Mouse (Mus musculus) ES-E14 (cell line): Measurements from ENCODE around the gene Prr7. TPM values are rescaled to one million over a fixed set of nuclear protein-coding genes. Genes with fewer than 3 reads are reported as not detected.
A peak's percentile ranks its signal among the peaks of the same experiment; 100 is the strongest.

Experiments used
- DNase-seq: peaks from one replicate; pipeline ENCODE4 v3.0.0-alpha.2; 2013; ENCODE audit warnings: low read depth, low spot score
- H3K27ac ChIP-seq: 2 replicates; pipeline ENCODE4 v1.5.1; 2012; ENCODE audit warnings: low read depth, mild to moderate bottlenecking, low read length, moderate library complexity, mixed read lengths; ENCODE audit not compliant: poor library complexity, insufficient read depth, severe bottlenecking
- H3K36me3 ChIP-seq: 2 replicates; pipeline ENCODE4 v1.6.1; 2012; ENCODE audit warnings: mild to moderate bottlenecking, low read length, moderate library complexity, mixed read lengths; ENCODE audit not compliant: control insufficient read depth, poor library complexity, insufficient read depth, severe bottlenecking
- H3K4me1 ChIP-seq, 2 experiments: fragments of 150-350 bp in 1 of 2; sonication (generic) in 1 of 2; 2 replicates each; pipeline ENCODE4 v1.6.1; 2012; ENCODE audit warnings: low read length in 2 of 2, mild to moderate bottlenecking in 1 of 2, mixed read lengths in 1 of 2; ENCODE audit not compliant: control insufficient read depth in 2 of 2, insufficient read depth in 2 of 2, poor library complexity in 1 of 2
- H3K4me3 ChIP-seq, 2 experiments: fragments of 150-350 bp in 1 of 2; sonication (generic) in 1 of 2; 2 replicates each; pipeline ENCODE4 v1.5.1; 2012; ENCODE audit warnings: low read length in 2 of 2, low read depth in 1 of 2, mild to moderate bottlenecking in 1 of 2, mixed read lengths in 1 of 2; ENCODE audit not compliant: insufficient read depth in 1 of 2, poor library complexity in 1 of 2, severe bottlenecking in 1 of 2
- H3K9ac ChIP-seq: 2 replicates; pipeline ENCODE4 v1.6.1; 2012; ENCODE audit warnings: low read depth, mild to moderate bottlenecking, low read length, mixed read lengths; ENCODE audit not compliant: poor library complexity, insufficient read depth, severe bottlenecking
- H3K9me3 ChIP-seq: fragments of 150-350 bp; sonication (generic); 2 replicates; pipeline ENCODE4 v1.6.1; 2012; ENCODE audit warnings: low read depth, mild to moderate bottlenecking, low read length; ENCODE audit not compliant: control insufficient read depth, insufficient read depth
- CHD2 ChIP-seq: IDR thresholded peaks from 2 replicates; pipeline ENCODE4 v1.6.1; 2014; ENCODE audit warnings: mild to moderate bottlenecking, low read depth, low read length, inconsistent platforms
- HCFC1 ChIP-seq: IDR thresholded peaks from 2 replicates; pipeline ENCODE4 v1.6.1; 2012; ENCODE audit warnings: low read length, inconsistent platforms, borderline replicate concordance; ENCODE audit not compliant: insufficient read depth
- MAFK ChIP-seq: IDR thresholded peaks from 2 replicates; pipeline ENCODE4 v1.6.1; 2014; ENCODE audit warnings: mild to moderate bottlenecking, low read depth, low read length, inconsistent platforms; ENCODE audit not compliant: insufficient read depth
- ZC3H11A ChIP-seq: IDR thresholded peaks from 2 replicates; pipeline ENCODE4 v1.6.1; 2012; ENCODE audit warnings: low read depth, mild to moderate bottlenecking, inconsistent platforms, low read length, borderline replicate concordance
- in situ Hi-C, 2 experiments: fragments of 600-800 bp; cut with MboI; formaldehyde crosslinking; loops; one replicate each; pipeline ENCODE4 v1.15.1; 2025; ENCODE audit warnings: low sequenced_read_pairs in 2 of 2, inconsistent platforms in 1 of 2; ENCODE audit not compliant: unreplicated experiment in 2 of 2
- total RNA-seq: library from RNA; depleted of rRNA; stranded (reverse); fragments of 300-350 nt; gene quantifications from 2 replicates; pipeline ENCODE4 v1.2.3, GENCODE M21; 2012

Gene Prr7
- total RNA-seq, 1 experiment: 2.5 TPM

DNA sequence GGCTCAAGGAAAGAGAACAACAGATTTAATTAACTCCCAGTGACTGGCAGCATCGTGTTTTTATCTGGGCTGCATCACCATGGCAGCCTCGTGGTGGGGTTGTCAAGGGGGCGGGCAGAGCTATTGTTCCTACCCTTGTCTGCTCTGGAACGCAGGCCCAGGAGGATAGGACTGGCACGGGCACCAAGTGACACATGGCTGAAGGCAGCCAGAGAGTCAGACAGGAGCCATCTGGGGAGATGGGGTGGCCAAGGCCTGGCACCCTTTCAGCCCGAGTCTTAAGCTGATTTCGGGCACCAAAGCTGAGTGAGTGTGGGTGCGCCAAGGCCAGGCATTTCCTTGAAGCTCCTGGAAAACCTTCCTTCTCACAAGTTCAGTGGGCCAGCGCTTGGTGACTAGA, 6.3 kb downstream of the Prr7 start:
- Histone ChIP-seq H3K9me3 (no peaks in the 10 kb centered on the region), H3K4me1 (peaks cover 0 to 8% of the 10 kb centered on the region in 2 experiments; a peak in 2 of 4 replicates), H3K9ac (no peak overlapping the region), H3K4me3 (no peak overlapping the region), H3K27ac (no peak overlapping the region), H3K36me3 (peaks cover 6% of the 10 kb centered on the region; the same call in 1 of the 2 replicates)
- in situ Hi-C loops: no loop called here
- no peak for DNase-seq
- TF ChIP-seq CHD2 (no peak), HCFC1 (no peak)

DNA sequence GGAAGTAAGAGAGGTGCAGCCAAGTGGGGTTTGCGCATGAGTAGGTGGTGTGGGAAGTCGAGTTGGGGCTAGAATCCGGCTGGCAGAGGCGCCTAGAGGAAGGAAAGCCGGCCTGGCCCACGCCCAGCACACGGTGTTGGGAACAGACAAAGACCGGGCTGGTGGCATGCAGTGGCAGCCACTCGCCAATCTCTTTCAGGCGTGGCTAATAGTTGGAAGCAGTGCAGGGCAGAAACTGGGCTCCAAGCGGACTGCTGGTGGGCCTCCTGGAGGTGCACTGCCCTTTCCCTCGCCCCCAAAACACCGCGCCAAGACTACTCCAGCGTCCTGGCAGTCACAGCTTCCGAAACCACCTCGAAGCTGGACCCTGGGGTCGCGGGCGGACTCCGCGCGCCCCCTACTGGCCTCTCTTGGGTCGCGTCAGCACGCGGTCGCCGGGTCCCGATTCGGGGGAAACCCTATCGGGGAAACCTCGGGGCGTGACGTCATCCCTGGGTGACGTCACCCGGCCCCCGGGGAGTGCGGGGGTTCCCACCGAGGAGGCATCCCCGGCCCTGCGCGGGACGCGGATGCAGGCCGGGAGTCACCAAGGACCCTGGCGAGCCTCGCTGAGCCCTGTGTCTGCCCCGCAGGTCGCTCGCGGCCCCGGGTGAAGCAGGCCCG, 7.2 kb downstream of the Prr7 start:
- DNase-seq: peak; percentile 68
- peak overlapping the region; percentile 78 for H3K9ac ChIP-seq
- H3K27ac ChIP-seq: no peak overlapping the region
- H3K9me3 ChIP-seq: no peaks in the 10 kb centered on the region
- H3K4me3 ChIP-seq: peak overlapping the region; percentile 67 to 73
- peaks cover 0 to 3% of the 10 kb centered on the region in 2 experiments; a peak in 2 of 4 replicates for H3K4me1 ChIP-seq
- peaks cover 6% of the 10 kb centered on the region; the same call in 1 of the 2 replicates for H3K36me3 ChIP-seq
- TF ChIP-seq MAFK (no peak), HCFC1 (peak; percentile 63; the same call in 1 of the 2 replicates), CHD2 (no peak), ZC3H11A (peak; percentile 31; the same call in 1 of the 2 replicates)
- in situ Hi-C loops: no loop called here

- Histone ChIP-seq H3K9ac (peak overlapping the region; percentile 78), H3K27ac (no peak overlapping the region), H3K9me3 (no peaks in the 10 kb centered on the region), H3K4me3 (peak overlapping the region; percentile 67 to 73), H3K36me3 (peaks cover 6% of the 10 kb centered on the region; the same call in 1 of the 2 replicates), H3K4me1 (peaks cover 0 to 3% of the 10 kb centered on the region in 2 experiments; a peak in 2 of 4 replicates)
- no peak for DNase-seq
- in situ Hi-C loops: no loop called here
- no peak for TF ChIP-seq CHD2
Observed at GRCm38 (mm10) chr13:55471819-55472131, 7.7 kb downstream of the Prr7 start.

GRCm38 (mm10) chr13:55472132-55473022, 8.3 kb downstream of the Prr7 start:
- Histone ChIP-seq H3K4me3 (peak overlapping the region; percentile 67 to 73), H3K9me3 (no peaks in the 10 kb centered on the region), H3K4me1 (peaks cover 0 to 3% of the 10 kb centered on the region in 2 experiments; a peak in 2 of 4 replicates), H3K27ac (no peak overlapping the region), H3K36me3 (peaks cover 6% of the 10 kb centered on the region; the same call in 1 of the 2 replicates), H3K9ac (peak overlapping the region; percentile 78)
- no peak for TF ChIP-seq MAFK
- 0 out of 2 replicates have a peak, but pooled peaks have one; percentile 16 for TF ChIP-seq HCFC1
- in situ Hi-C loops: no loop called here
- DNase-seq: no peak
